Mouse (Mus musculus): ENCODE results near the gene Prm3.
A peak's percentile ranks its signal among the peaks of the same experiment; 100 is the strongest.
"Not testable (repeated sequence)": the region's sequence is repeated elsewhere in the genome, so short reads cannot be mapped to it uniquely, and the experiment has no call there.

Gene Prm3

GRCm38 (mm10) chr16:10790702-10791101 lies at the start of gene Prm3:
Gene Prm3, minus strand, starts transcription at chr16:10790914.
- DNase-seq, result no peak

GRCm38 (mm10) chr16:10840018-10840417 lies 49.3 kb upstream of the Prm3 start:
- DNase-seq, result no peak

- DNase-seq, result no peak
Measured at GRCm38 (mm10) chr16:10838487-10839245, 48.0 kb upstream of the Prm3 start.

- no peak for DNase-seq
Measured at GRCm38 (mm10) chr16:10837903-10838302, 47.2 kb upstream of the Prm3 start.

- no peak for DNase-seq
Measured at GRCm38 (mm10) chr16:10837250-10837649, 46.5 kb upstream of the Prm3 start.

- DNase-seq, result no peak
Measured at GRCm38 (mm10) chr16:10836388-10836787, 45.7 kb upstream of the Prm3 start.

GRCm38 (mm10) chr16:10834911-10835587 lies 44.3 kb upstream of the Prm3 start, which contains the start of gene Rmi2:
Gene Rmi2, plus strand, starts transcription at chr16:10835059.
- DNase-seq, result peak; percentile 74 to 82

- no peak for DNase-seq
Measured at GRCm38 (mm10) chr16:10834542-10834910, 43.8 kb upstream of the Prm3 start.

- no peak for DNase-seq
Measured at GRCm38 (mm10) chr16:10828461-10828805, 37.7 kb upstream of the Prm3 start.

GRCm38 (mm10) chr16:10827766-10828460 lies 37.2 kb upstream of the Prm3 start:
- DNase-seq, result no peak

GRCm38 (mm10) chr16:10827269-10827668 lies 36.6 kb upstream of the Prm3 start:
- DNase-seq, result no peak

- no peak for DNase-seq
Measured at GRCm38 (mm10) chr16:10825840-10826239, 35.1 kb upstream of the Prm3 start.

- no peak for DNase-seq
Measured at GRCm38 (mm10) chr16:10824536-10824935, 33.8 kb upstream of the Prm3 start.

- no peak for DNase-seq
Measured at GRCm38 (mm10) chr16:10821387-10821786, 30.7 kb upstream of the Prm3 start.

- DNase-seq, result no peak
Measured at GRCm38 (mm10) chr16:10819966-10820365, 29.3 kb upstream of the Prm3 start.

- DNase-seq, result no peak
Measured at GRCm38 (mm10) chr16:10818579-10819135, 27.9 kb upstream of the Prm3 start.

GRCm38 (mm10) chr16:10814864-10815263 lies 24.1 kb upstream of the Prm3 start:
- no peak for DNase-seq

GRCm38 (mm10) chr16:10813726-10814125 lies 23.0 kb upstream of the Prm3 start:
- no peak for DNase-seq

- no peak for DNase-seq
Measured at GRCm38 (mm10) chr16:10812865-10813371, 22.2 kb upstream of the Prm3 start, which contains the start of gene Gm11172. Gene Gm11172, plus strand, starts transcription at chr16:10812915.

GRCm38 (mm10) chr16:10810376-10810775 lies 19.7 kb upstream of the Prm3 start:
- DNase-seq, result no peak

GRCm38 (mm10) chr16:10805789-10806527 lies 15.2 kb upstream of the Prm3 start, which contains the start of gene Prm1:
Gene Prm1, minus strand, starts transcription at chr16:10805839.
- peak; percentile 14 to 38 for DNase-seq

GRCm38 (mm10) chr16:10802420-10802819 lies 11.7 kb upstream of the Prm3 start:
- not testable (repeated sequence) for DNase-seq
